Mouse (Mus musculus): ENCODE data around the gene Tigit. TPM values are rescaled to one million over a fixed set of nuclear protein-coding genes. Genes with fewer than 3 reads are reported as not detected.

Gene Tigit
- polyA plus RNA-seq, 1 experiment from 2014 or later, result not detected

GRCm38 (mm10) chr16:43618286-43618685, 45.7 kb downstream of the Tigit start:
- Histone ChIP-seq H3K4me2 (ENCODE audit: low read length) (no peak overlapping the region), H3K4me3 (replicated peaks; ENCODE audit: low read depth, low read length) (no peak overlapping the region), H3K4me1 (ENCODE audit: control insufficient read depth, insufficient read depth, low read length) (peaks cover 2% of the 10 kb centered on the region; the same call in 1 of the 2 replicates), H3K36me3 (ENCODE audit: control insufficient read depth, insufficient read depth, low read length) (peaks cover 25% of the 10 kb centered on the region), H3K9ac (replicated peaks; ENCODE audit: low read length) (no peak overlapping the region), H3K27ac (replicated peaks; ENCODE audit: low read depth, low read length) (no peak overlapping the region), H3K27me3 (ENCODE audit: control insufficient read depth, insufficient read depth, low read length) (no peaks in the 10 kb centered on the region), H3K9me3 (ENCODE audit: control insufficient read depth, low read length) (no peaks in the 10 kb centered on the region)
- WGBS, result 93% methylated on average over 23 of the region's 23 CpGs
- ATAC-seq (ENCODE audit: low FRiP score, low TSS enrichment) (no peak; the same call in 1 of the 2 replicates), DNase-seq (no peak)

- no peak for ATAC-seq (ENCODE audit: low FRiP score, low TSS enrichment)
- Histone ChIP-seq H3K9me3 (ENCODE audit: control insufficient read depth, low read length) (no peaks in the 10 kb centered on the region), H3K4me1 (ENCODE audit: control insufficient read depth, insufficient read depth, low read length) (no peaks in the 10 kb centered on the region), H3K4me3 (replicated peaks; ENCODE audit: low read depth, low read length) (no peak overlapping the region), H3K27me3 (ENCODE audit: control insufficient read depth, insufficient read depth, low read length) (no peaks in the 10 kb centered on the region), H3K4me2 (ENCODE audit: low read length) (no peak overlapping the region), H3K9ac (replicated peaks; ENCODE audit: low read length) (no peak overlapping the region), H3K27ac (replicated peaks; ENCODE audit: low read depth, low read length) (no peak overlapping the region), H3K36me3 (ENCODE audit: control insufficient read depth, insufficient read depth, low read length) (peaks cover 30% of the 10 kb centered on the region)
- DNase-seq, result no peak
- WGBS, result 96% methylated on average over 6 of the region's 6 CpGs
Observed at GRCm38 (mm10) chr16:43617346-43617745, 46.6 kb downstream of the Tigit start.

DNA sequence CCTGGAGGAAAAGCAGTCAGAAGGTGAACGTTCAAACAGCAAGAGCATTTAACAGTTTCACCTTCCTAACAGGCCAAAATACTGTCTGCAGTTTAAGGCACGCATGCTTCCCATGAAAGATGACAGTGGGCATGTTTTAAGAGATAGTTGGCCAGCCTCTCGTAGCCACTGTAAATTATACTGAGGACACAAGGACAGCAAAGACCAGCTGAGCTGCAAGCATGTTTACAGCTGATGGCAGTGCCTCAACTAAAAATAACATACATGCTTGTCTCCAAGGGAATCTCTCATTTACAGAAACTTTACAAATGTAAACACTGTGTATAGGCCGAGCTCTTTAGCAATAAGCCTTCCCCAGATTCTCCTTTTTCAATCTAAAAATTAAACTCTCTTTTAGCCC, 47.6 kb downstream of the Tigit start:
- ATAC-seq (ENCODE audit: low FRiP score, low TSS enrichment), result no peak

GRCm38 (mm10) chr16:43610375-43610774, 53.6 kb downstream of the Tigit start:
- H3K27ac ChIP-seq (replicated peaks; ENCODE audit: low read depth, low read length), result no peak overlapping the region
- H3K4me2 ChIP-seq (ENCODE audit: low read length), result no peak overlapping the region
- peaks cover 42% of the 10 kb centered on the region for H3K36me3 ChIP-seq (ENCODE audit: control insufficient read depth, insufficient read depth, low read length)
- WGBS, result 96% methylated on average over 10 of the region's 10 CpGs
- no peak for ATAC-seq (ENCODE audit: low FRiP score, low TSS enrichment)
- no peak for DNase-seq
- H3K27me3 ChIP-seq (ENCODE audit: control insufficient read depth, insufficient read depth, low read length), result no peaks in the 10 kb centered on the region
- no peaks in the 10 kb centered on the region for H3K4me1 ChIP-seq (ENCODE audit: control insufficient read depth, insufficient read depth, low read length)
- no peak overlapping the region for H3K4me3 ChIP-seq (replicated peaks; ENCODE audit: low read depth, low read length)
- H3K9ac ChIP-seq (replicated peaks; ENCODE audit: low read length), result no peak overlapping the region
- no peaks in the 10 kb centered on the region for H3K9me3 ChIP-seq (ENCODE audit: control insufficient read depth, low read length)

More for the DNA sequence above, 47.6 kb downstream of the Tigit start:
- 65% methylated on average over 4 of the region's 4 CpGs for WGBS
- H3K36me3 ChIP-seq (ENCODE audit: control insufficient read depth, insufficient read depth, low read length), result peaks cover 35% of the 10 kb centered on the region
- no peaks in the 10 kb centered on the region for H3K27me3 ChIP-seq (ENCODE audit: control insufficient read depth, insufficient read depth, low read length)
- no peak for DNase-seq
- no peak overlapping the region for H3K4me2 ChIP-seq (ENCODE audit: low read length)
- H3K4me3 ChIP-seq (replicated peaks; ENCODE audit: low read depth, low read length), result no peak overlapping the region
- H3K27ac ChIP-seq (replicated peaks; ENCODE audit: low read depth, low read length), result no peak overlapping the region
- H3K9me3 ChIP-seq (ENCODE audit: control insufficient read depth, low read length), result no peaks in the 10 kb centered on the region
- no peak overlapping the region for H3K9ac ChIP-seq (replicated peaks; ENCODE audit: low read length)
- no peaks in the 10 kb centered on the region for H3K4me1 ChIP-seq (ENCODE audit: control insufficient read depth, insufficient read depth, low read length)

- H3K4me2 ChIP-seq (ENCODE audit: low read length), result no peak overlapping the region
- no peaks in the 10 kb centered on the region for H3K9me3 ChIP-seq (ENCODE audit: control insufficient read depth, low read length)
- H3K27ac ChIP-seq (replicated peaks; ENCODE audit: low read depth, low read length), result no peak overlapping the region
- peaks cover 13% of the 10 kb centered on the region; the same call in 1 of the 2 replicates for H3K4me1 ChIP-seq (ENCODE audit: control insufficient read depth, insufficient read depth, low read length)
- no peak for DNase-seq
- peaks cover 42% of the 10 kb centered on the region for H3K36me3 ChIP-seq (ENCODE audit: control insufficient read depth, insufficient read depth, low read length)
- H3K4me3 ChIP-seq (replicated peaks; ENCODE audit: low read depth, low read length), result no peak overlapping the region
- H3K27me3 ChIP-seq (ENCODE audit: control insufficient read depth, insufficient read depth, low read length), result no peaks in the 10 kb centered on the region
- H3K9ac ChIP-seq (replicated peaks; ENCODE audit: low read length), result no peak overlapping the region
- no peak for ATAC-seq (ENCODE audit: low FRiP score, low TSS enrichment)
Observed at GRCm38 (mm10) chr16:43608066-43608465, 55.9 kb downstream of the Tigit start.

GRCm38 (mm10) chr16:43607086-43607485, 56.9 kb downstream of the Tigit start:
- Histone ChIP-seq H3K4me2 (ENCODE audit: low read length) (no peak overlapping the region), H3K9ac (replicated peaks; ENCODE audit: low read length) (no peak overlapping the region), H3K36me3 (ENCODE audit: control insufficient read depth, insufficient read depth, low read length) (peaks cover 34% of the 10 kb centered on the region), H3K4me3 (replicated peaks; ENCODE audit: low read depth, low read length) (no peak overlapping the region), H3K4me1 (ENCODE audit: control insufficient read depth, insufficient read depth, low read length) (peaks cover 13% of the 10 kb centered on the region; the same call in 1 of the 2 replicates), H3K9me3 (ENCODE audit: control insufficient read depth, low read length) (no peaks in the 10 kb centered on the region), H3K27me3 (ENCODE audit: control insufficient read depth, insufficient read depth, low read length) (no peaks in the 10 kb centered on the region), H3K27ac (replicated peaks; ENCODE audit: low read depth, low read length) (no peak overlapping the region)
- DNase-seq, result no peak
- ATAC-seq (ENCODE audit: low FRiP score, low TSS enrichment), result no peak

GRCm38 (mm10) chr16:43604399-43605013, 59.4 kb downstream of the Tigit start:
- 9% methylated on average over 4 of the region's 4 CpGs for WGBS
- Histone ChIP-seq H3K9me3 (ENCODE audit: control insufficient read depth, low read length) (no peaks in the 10 kb centered on the region), H3K9ac (replicated peaks; ENCODE audit: low read length) (no peak overlapping the region), H3K4me3 (replicated peaks; ENCODE audit: low read depth, low read length) (no peak overlapping the region), H3K36me3 (ENCODE audit: control insufficient read depth, insufficient read depth, low read length) (peaks cover 26% of the 10 kb centered on the region), H3K27me3 (ENCODE audit: control insufficient read depth, insufficient read depth, low read length) (no peaks in the 10 kb centered on the region), H3K4me2 (ENCODE audit: low read length) (no peak overlapping the region), H3K27ac (replicated peaks; ENCODE audit: low read depth, low read length) (peak overlapping the region; percentile 56), H3K4me1 (ENCODE audit: control insufficient read depth, insufficient read depth, low read length) (peaks cover 13% of the 10 kb centered on the region; the same call in 1 of the 2 replicates)
- ATAC-seq (ENCODE audit: low FRiP score, low TSS enrichment) (peak; percentile 37; the same call in 1 of the 2 replicates), DNase-seq (no peak)

- Histone ChIP-seq H3K27me3 (ENCODE audit: control insufficient read depth, insufficient read depth, low read length) (no peaks in the 10 kb centered on the region), H3K4me2 (ENCODE audit: low read length) (peak overlapping the region; percentile 19; the same call in 1 of the 2 replicates), H3K9me3 (ENCODE audit: control insufficient read depth, low read length) (no peaks in the 10 kb centered on the region), H3K27ac (replicated peaks; ENCODE audit: low read depth, low read length) (peak overlapping the region; percentile 56), H3K4me1 (ENCODE audit: control insufficient read depth, insufficient read depth, low read length) (peaks cover 13% of the 10 kb centered on the region; the same call in 1 of the 2 replicates), H3K36me3 (ENCODE audit: control insufficient read depth, insufficient read depth, low read length) (peaks cover 23% of the 10 kb centered on the region), H3K9ac (replicated peaks; ENCODE audit: low read length) (no peak overlapping the region), H3K4me3 (replicated peaks; ENCODE audit: low read depth, low read length) (no peak overlapping the region)
- DNase-seq (peak; percentile 72), ATAC-seq (ENCODE audit: low FRiP score, low TSS enrichment) (peak; percentile 78; the same call in 1 of the 2 replicates)
- WGBS, result under 1% methylated on average over 9 of the region's 9 CpGs
Observed at GRCm38 (mm10) chr16:43603591-43604141, 60.3 kb downstream of the Tigit start.

DNA sequence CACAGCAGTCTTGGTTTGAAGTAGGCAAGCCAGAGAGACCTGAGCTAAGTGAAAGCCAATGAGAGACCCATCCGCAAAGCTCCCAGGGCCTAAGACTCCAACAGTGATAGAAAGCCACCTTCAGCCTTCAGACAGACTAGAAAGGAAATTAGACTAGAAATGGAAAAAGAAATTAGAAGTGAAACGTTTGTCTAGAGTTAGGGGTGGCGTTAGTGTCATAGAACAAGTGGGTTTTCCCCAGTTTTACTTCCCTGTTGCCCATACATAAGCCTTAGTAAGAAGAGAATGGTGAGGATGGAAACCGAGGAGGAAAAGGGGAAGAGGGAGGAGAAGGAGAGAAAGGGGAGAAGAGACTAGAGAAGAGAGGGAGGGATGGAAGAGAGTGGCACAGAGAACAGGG, 61.4 kb downstream of the Tigit start:
- 82% methylated on average over 4 of the region's 4 CpGs for WGBS

More for the DNA sequence above, 61.4 kb downstream of the Tigit start:
- Histone ChIP-seq H3K27ac (replicated peaks; ENCODE audit: low read depth, low read length) (no peak overlapping the region), H3K36me3 (ENCODE audit: control insufficient read depth, insufficient read depth, low read length) (peaks cover 16% of the 10 kb centered on the region), H3K4me3 (replicated peaks; ENCODE audit: low read depth, low read length) (no peak overlapping the region), H3K4me2 (ENCODE audit: low read length) (no peak overlapping the region), H3K9ac (replicated peaks; ENCODE audit: low read length) (no peak overlapping the region), H3K27me3 (ENCODE audit: control insufficient read depth, insufficient read depth, low read length) (no peaks in the 10 kb centered on the region), H3K4me1 (ENCODE audit: control insufficient read depth, insufficient read depth, low read length) (peaks cover 13% of the 10 kb centered on the region; the same call in 1 of the 2 replicates), H3K9me3 (ENCODE audit: control insufficient read depth, low read length) (no peaks in the 10 kb centered on the region)
- ATAC-seq (ENCODE audit: low FRiP score, low TSS enrichment) (no peak), DNase-seq (no peak)

All from midbrain, embryonic 14.5 days (tissue).